Mouse (Mus musculus) lung, postnatal 36 days (tissue): ENCODE measurements around the gene Chmp2b.
A peak's percentile ranks its signal among the peaks of the same experiment; 100 is the strongest.

Experiments used
- DNase-seq: peaks from one replicate; pipeline ENCODE4 v3.0.0; 2022; ENCODE audit warnings: mixed read lengths

Gene Chmp2b

GRCm38 (mm10) chr16:65526004-65526403, 36.5 kb downstream of the Chmp2b start:
- DNase-seq, result no peak

GRCm38 (mm10) chr16:65520211-65520610, 42.3 kb downstream of the Chmp2b start, which contains the start of gene Pou1f1:
TSS of gene Pou1f1 (plus strand) at chr16:65520511.
- DNase-seq, result no peak

GRCm38 (mm10) chr16:65514223-65514622, 48.3 kb downstream of the Chmp2b start:
- DNase-seq, result no peak

- DNase-seq, result peak; percentile 37
These were observed 65.5 kb downstream of the Chmp2b start for GRCm38 (mm10) chr16:65497049-65497448.

GRCm38 (mm10) chr16:65496030-65496429, 66.5 kb downstream of the Chmp2b start:
- no peak for DNase-seq
